Mouse (Mus musculus) fat pad, adult 2 months (tissue): ENCODE measurements around the gene Grin2b.

Source experiments
- DNase-seq: peaks from one replicate; pipeline ENCODE4 v3.0.0-alpha.2; 2011; ENCODE audit warnings: low read depth, low spot score; ENCODE audit errors: extremely low read depth

The Grin2b gene

GRCm38 (mm10) chr6:135817391-135817790 lies 355.9 kb downstream of the Grin2b start:
- peak; percentile 8 for DNase-seq

- no peak for DNase-seq
Measured at GRCm38 (mm10) chr6:135813755-135814154, 359.6 kb downstream of the Grin2b start.

GRCm38 (mm10) chr6:135805436-135805835 lies 367.9 kb downstream of the Grin2b start:
- DNase-seq = no peak

GRCm38 (mm10) chr6:135799949-135800348 lies 373.4 kb downstream of the Grin2b start:
- no peak for DNase-seq

DNA sequence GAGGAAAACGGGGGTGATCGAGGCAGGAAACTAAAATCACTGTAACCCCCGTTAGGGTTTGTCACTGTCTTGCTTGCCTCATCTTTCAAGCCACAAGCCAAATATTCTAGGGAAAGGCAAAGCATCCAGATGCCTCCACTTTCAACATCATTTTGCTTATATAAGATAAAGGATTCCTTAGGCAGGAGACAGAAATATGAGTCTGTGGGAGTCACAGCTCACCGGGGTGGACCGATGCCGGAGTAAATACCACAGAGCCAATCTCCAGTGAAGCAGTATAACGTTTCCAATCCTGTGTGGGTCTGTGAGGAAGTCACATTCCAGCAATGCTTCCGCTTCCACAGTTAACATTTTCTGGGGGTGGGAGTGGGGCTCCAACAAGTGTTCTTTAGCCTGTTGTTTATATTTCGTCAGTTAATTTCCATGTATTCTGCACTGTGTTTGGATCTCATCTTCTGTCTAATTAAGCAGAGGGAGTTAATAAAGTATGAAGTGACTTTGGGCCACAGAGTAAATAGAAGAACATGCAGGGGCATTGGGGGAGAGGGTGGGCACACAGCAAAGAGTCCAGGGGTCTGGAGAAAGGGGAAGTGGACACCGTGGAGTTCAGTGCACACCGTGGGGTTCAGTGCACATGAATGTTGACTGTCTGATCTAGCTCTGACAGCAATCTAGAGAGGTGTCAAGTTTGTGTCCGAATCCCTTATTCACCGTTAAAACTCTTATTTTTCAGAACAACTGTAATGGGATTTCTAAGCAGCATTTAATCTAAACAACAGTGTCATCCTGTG lies 374.9 kb downstream of the Grin2b start:
- DNase-seq = no peak

GRCm38 (mm10) chr6:135797371-135798033 lies 375.8 kb downstream of the Grin2b start:
- DNase-seq = no peak

GRCm38 (mm10) chr6:135796911-135797310 lies 376.4 kb downstream of the Grin2b start:
- DNase-seq = no peak

- no peak for DNase-seq
Measured at GRCm38 (mm10) chr6:135791412-135791811, 381.9 kb downstream of the Grin2b start.

DNA sequence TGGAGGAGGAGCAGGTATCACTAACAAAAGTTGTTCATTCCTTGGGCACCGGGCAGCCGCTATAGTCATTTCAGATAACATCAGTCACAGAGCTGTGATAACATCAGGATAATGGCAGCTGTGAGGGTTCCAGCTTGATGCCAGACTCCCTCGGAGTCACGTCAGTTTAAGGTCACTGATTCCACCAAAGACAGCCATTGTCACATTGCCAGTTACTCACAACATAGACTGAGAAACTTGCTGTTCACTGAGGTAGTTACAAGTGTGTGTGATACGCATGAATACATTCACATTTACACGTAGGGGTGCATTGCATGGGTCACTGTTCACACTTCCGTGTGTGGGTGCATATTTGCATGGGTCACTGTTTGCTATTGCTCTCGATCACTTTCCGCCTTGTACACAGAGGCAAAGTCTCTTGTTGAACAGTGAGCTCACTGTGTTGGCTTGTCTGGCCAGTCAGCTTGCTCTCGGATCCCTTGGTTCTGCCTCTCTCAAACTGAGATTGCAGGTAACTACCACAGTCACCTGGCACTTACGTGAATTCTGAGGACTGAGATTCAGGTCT lies 383.6 kb downstream of the Grin2b start:
- no peak for DNase-seq

- DNase-seq = no peak
Measured at GRCm38 (mm10) chr6:135774670-135775069, 398.6 kb downstream of the Grin2b start.

- peak; percentile 62 for DNase-seq
Measured at GRCm38 (mm10) chr6:135767572-135767971, 405.7 kb downstream of the Grin2b start.

DNA sequence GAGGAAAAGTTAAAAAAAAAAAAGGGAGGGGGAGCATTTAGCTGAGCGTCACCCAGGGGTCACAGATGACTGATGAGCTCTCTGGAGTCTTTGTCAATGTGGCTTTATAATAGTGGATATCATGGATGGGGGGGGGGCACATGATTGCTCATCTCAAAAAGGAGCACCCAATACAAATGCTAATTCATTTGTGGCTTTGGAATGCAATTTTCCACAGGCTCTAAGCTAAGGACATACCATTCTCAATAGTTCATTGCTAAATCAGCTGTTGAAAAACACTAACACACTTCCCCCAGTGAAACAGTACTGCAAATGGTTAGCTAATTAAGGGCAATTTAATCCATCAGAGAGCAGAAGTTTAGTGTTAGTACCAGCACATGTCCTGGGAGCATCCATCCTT lies 414.6 kb downstream of the Grin2b start:
- DNase-seq = no peak

- no peak for DNase-seq
Measured at GRCm38 (mm10) chr6:135756075-135756474, 417.2 kb downstream of the Grin2b start.

- no peak for DNase-seq
Measured at GRCm38 (mm10) chr6:135748412-135749076, 424.8 kb downstream of the Grin2b start.

- no peak for DNase-seq
Measured at GRCm38 (mm10) chr6:135745606-135746005, 427.7 kb downstream of the Grin2b start.

DNA sequence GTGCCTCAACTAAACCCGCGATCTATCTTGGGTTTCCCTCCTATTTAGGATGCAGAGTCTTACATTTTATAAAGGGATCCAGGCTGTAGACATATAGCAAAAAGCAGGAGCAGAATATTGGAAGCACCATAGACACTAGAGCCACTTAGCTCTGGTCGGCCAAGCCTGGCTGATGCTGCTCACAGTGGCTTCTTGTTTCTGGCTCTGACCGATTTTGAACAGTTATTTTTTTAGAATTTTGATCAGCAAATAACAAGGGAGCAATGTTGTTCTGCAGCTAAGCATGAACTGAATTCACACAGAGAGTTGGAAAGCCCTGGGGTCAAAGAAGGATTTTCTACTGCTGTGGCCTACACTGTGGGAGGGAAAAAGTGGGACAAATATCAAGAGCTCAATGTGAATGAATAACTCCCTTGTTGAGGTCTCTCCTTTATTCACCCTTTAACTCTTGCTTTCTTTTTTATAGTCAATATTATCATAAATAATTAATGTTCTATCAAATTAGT lies 439.0 kb downstream of the Grin2b start:
- no peak for DNase-seq

GRCm38 (mm10) chr6:135727106-135727505 lies 446.2 kb downstream of the Grin2b start:
- DNase-seq = no peak

GRCm38 (mm10) chr6:135721706-135722105 lies 451.6 kb downstream of the Grin2b start:
- no peak for DNase-seq

DNA sequence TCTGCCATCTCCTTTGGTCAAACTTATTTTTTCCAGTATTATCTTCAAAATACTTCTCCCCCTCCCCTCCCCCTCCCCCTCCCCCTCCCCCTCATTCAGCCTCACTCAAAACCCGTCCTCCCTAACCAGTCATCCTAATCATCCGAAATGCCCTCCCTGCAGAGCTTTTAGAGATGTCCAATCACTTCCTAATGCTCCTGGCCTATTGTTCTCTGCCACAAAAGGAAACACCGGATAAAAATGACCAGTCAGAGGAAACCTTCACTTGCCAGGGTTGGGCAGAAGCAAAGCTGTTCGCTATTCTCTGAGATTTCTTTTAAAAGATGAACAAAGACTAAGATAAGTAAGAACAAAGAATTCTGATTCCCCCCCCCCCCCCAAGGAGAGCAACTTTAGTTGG lies 458.4 kb downstream of the Grin2b start:
- no peak for DNase-seq

GRCm38 (mm10) chr6:135714236-135714635 lies 459.1 kb downstream of the Grin2b start:
- no peak for DNase-seq

GRCm38 (mm10) chr6:135713716-135714115 lies 459.6 kb downstream of the Grin2b start:
- DNase-seq = no peak
